Mouse (Mus musculus) splenic B cell, adult 2 months (primary cell): ENCODE results near the gene Defb43.
A peak's percentile ranks its signal among the peaks of the same experiment; 100 is the strongest.

Experiments
- DNase-seq: peaks from one replicate; pipeline ENCODE4 v3.0.0-alpha.2; 2011; ENCODE audit warnings: low read depth, low spot score
- H3K27me3 ChIP-seq: 2 replicates; pipeline ENCODE4 v1.6.1; 2012; ENCODE audit warnings: mild to moderate bottlenecking, low read length, moderate library complexity, mixed read lengths; ENCODE audit not compliant: control insufficient read depth, poor library complexity, insufficient read depth, severe bottlenecking
- H3K36me3 ChIP-seq: 2 replicates; pipeline ENCODE4 v1.6.1; 2012; ENCODE audit warnings: mild to moderate bottlenecking, low read length, moderate library complexity, mixed read lengths; ENCODE audit not compliant: control insufficient read depth, poor library complexity, insufficient read depth, severe bottlenecking

Gene Defb43

DNA sequence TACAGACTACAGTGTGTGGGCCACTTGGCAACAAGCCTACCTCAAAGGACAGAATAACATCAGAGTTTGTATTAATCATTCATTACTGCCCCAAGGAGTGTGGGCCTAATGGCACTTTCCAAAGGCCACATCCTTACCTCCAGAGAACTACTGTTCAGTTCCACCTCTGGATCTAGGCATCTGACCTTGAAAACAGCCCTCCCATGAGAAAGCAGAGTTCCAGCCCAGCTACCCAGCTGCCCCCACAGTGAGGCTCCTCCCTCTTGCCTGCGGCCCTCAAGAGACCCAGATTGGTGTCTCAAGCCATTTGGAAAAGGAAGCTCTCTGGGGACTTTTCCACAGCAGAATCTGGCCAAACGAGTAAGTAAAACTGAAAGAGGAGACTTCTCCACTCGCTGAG, 35.1 kb downstream of the Defb43 start, which contains the start of gene Defb42:
Defb42 (plus strand) TSS at position 301 of the 400 bp plus-strand sequence.
- Histone ChIP-seq H3K36me3 (no peaks in the 10 kb centered on the region), H3K27me3 (no peaks in the 10 kb centered on the region)
- no peak for DNase-seq

DNA sequence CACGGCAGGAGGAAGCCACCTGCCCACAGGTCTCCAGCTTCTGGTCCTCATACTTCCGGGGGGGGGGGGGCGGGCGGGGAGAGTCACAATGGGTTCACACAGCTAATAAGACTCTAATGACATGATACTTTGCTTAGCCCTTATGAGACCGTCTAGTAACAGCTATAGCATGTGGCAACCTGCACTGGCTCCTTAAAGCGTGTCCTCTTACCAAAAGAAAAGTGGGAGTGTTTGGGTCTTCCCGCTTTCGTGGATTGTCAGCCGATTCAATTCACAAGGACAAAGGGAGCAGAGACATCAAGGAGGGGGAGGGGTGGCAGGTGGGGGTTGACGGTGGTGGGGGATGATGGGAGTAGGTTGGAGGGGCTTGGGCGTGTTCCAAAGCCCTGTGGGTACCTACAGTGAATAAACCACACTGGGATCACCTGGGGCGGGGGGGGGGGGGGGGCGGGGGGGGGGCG, 38.4 kb downstream of the Defb43 start, which contains the start of gene Defb30:
Defb30 (minus strand) TSS at position 51 of the 461 bp plus-strand sequence.
- Histone ChIP-seq H3K36me3 (no peaks in the 10 kb centered on the region), H3K27me3 (no peaks in the 10 kb centered on the region)
- no peak for DNase-seq

DNA sequence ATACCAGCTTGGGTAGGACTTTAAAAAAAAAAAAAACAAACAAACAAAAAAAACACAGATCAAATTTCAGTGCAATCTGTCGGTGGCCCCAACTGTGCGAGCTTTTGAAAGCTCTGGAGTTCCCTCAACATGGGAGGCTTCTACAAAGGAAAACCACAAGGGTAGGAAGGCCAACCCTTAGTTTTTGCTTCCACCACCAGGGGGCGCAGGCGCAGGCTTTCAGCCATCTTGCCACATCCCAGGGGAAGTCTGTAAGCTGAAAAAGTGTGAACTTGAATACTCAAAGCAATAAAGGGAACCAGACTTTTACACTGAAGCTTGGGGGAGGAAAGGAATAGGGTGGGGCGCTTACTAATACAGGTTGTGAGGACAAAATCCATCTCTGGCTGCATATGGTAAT, 39.2 kb downstream of the Defb43 start:
- Histone ChIP-seq H3K36me3 (no peaks in the 10 kb centered on the region), H3K27me3 (no peaks in the 10 kb centered on the region)
- peak; percentile 57 for DNase-seq

DNA sequence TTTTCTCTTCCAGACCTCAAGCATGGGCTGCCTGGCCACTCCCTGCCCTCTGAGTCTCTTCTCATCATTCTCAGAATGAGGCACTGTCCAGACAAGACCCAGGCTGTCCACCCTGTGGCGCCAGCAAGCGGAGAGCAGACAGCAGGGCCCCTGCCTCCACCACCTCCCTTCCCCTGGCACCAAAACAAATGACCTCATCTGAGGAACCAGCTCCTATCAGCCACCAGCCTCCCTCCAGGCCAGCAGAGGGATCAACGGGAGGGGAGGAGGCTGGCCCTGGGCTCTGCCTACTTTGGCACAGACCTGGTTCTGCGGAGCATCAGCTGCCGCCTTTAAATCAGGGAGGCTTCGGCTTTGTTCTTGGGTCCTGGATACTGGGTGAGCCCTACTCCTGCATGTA, 43.2 kb downstream of the Defb43 start:
- H3K36me3 ChIP-seq, result no peaks in the 10 kb centered on the region
- H3K27me3 ChIP-seq, result no peaks in the 10 kb centered on the region
- DNase-seq, result no peak

DNA sequence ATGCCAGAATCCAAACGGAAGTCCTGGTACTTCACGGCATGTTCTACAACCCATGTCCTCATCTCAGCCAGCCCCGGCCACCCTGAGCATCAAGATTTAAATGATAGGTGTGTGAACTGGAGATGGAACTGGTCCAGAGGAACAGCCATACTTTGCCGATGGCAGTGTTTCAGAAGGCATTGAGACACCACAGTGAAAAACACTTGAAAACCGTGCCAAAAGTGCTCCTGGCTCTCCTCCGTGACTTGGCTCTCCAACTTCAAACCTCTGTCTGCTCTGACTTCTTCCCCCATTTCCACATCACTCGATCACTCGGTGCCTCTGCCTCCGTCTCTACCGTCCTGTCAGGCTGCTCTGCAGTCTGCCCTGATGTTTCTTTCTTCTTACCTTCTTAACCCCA, 48.8 kb downstream of the Defb43 start:
- no peak for DNase-seq
- H3K27me3 ChIP-seq, result no peaks in the 10 kb centered on the region
- no peaks in the 10 kb centered on the region for H3K36me3 ChIP-seq

DNA sequence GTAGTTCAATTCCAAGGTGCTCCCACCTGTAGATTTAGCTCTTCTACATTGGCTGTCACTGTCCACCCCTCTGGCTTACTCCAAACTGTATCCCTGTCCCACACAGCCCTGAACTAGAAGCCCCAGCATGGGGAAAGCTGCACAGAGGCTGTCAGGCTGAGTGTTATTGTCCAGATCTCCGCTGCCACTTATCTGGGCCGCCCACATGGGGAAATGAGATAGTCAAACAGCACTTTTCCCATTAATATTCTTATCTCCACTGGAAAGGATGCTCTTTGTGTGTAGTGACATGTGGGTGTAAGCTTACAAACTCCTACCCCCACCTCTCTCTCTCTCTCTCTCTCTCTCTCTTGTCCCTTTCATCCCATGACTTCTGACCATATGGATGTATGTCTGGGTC, 50.6 kb downstream of the Defb43 start:
- Histone ChIP-seq H3K27me3 (no peaks in the 10 kb centered on the region), H3K36me3 (no peaks in the 10 kb centered on the region)
- DNase-seq, result no peak

DNA sequence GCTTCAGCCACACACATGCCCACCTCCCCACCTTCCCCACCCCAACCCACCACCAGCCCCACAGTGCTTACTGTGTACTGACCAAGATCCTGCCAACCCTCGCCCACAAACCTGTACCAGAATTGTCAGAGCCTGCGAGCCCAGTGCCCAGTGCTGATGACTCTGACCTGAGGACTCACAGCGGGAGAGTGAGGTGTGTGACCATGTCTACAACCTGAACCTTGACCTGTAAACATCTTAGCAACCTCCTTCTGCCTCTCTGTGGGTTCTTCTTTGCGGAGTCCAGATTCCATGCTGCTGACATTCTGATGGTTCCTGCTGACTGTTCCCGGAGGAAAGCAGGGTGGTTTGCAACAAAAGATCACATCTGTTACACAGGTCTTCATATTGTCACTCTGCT, 53.8 kb downstream of the Defb43 start:
- H3K36me3 ChIP-seq, result no peaks in the 10 kb centered on the region
- H3K27me3 ChIP-seq, result no peaks in the 10 kb centered on the region
- no peak for DNase-seq

DNA sequence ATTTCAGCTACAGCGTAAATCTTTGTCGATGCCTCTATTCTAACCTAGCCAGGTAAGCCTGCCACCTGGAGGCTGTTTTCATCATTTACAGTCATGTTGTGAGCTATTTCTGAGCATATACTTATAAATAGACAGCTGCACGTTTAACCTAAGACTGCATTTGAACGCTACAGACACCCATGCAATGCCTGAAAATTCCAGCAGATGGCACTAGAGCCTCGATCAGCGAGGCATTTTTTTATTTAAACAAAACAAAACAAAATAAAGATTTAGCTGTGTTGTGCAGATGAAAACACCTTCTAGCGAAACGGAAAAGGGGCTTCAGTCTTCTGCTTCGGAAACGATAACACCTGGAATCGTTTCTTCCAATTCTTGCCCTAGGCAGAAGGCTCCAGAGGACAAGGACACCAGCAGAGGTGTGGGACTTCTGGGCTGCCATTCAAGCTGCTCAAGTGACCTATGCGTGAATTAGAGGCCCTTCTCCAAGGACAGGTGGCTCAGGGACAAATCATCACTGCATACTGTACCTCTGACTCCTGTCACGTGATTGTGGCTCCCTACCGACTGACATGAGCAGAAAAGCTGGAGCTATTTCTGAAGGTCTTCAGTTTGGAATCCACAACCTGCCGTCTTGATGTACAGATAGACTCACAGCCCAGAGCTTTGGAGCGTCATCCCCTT, 55.2 kb downstream of the Defb43 start:
- DNase-seq, result peak; percentile 74
- H3K27me3 ChIP-seq, result no peaks in the 10 kb centered on the region
- no peaks in the 10 kb centered on the region for H3K36me3 ChIP-seq
